Mouse (Mus musculus): ENCODE results near the gene Rnase13. TPM values are rescaled to one million over a fixed set of nuclear protein-coding genes. Genes with fewer than 3 reads are reported as not detected.

Rnase13 gene
- not detected in 2 replicates for polyA plus RNA-seq (2015; fragmentation: Nextera tagmentation; extraction: Ambion mirVana)

DNA sequence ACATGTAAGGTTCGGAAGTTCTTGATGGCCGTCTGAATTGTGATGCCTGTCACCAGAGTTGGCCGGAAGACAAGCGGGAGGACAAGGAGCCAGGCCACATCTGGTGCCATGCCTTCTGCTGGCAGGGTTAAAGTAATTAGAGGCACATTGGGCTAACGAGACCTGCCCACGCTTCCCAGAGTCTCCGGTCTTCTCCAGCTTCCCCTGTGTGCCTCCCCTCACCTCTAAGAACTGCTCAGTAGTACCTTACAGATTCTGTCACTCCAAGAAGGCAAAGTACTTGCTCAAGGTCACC lies at the start of gene Rnase13:
TSS of gene Rnase13 (minus strand) at position 203 of the 295 bp plus-strand sequence.
- H3K4me1 ChIP-seq (replicated peaks), result no peaks in the 10 kb centered on the region
- no peaks in the 10 kb centered on the region for H3K9me3 ChIP-seq (replicated peaks)
- WGBS (ENCODE audit: insufficient replicate concordance), result 71% methylated on average over 7 of the region's 7 CpGs
- H3K4me3 ChIP-seq (replicated peaks), result no peak within 1 kb of the TSS
- H3K4me2 ChIP-seq, result no peak within 1 kb of the TSS
- no peaks in the 10 kb centered on the region for H3K36me3 ChIP-seq (replicated peaks)
- ATAC-seq (ENCODE audit: insufficient read depth), result no peak
- H3K27ac ChIP-seq (replicated peaks), result no peak within 1 kb of the TSS
- H3K27me3 ChIP-seq, result peaks cover 3% of the 10 kb centered on the region; the same call in 1 of the 2 replicates
- no peak within 1 kb of the TSS for H3K9ac ChIP-seq

DNA sequence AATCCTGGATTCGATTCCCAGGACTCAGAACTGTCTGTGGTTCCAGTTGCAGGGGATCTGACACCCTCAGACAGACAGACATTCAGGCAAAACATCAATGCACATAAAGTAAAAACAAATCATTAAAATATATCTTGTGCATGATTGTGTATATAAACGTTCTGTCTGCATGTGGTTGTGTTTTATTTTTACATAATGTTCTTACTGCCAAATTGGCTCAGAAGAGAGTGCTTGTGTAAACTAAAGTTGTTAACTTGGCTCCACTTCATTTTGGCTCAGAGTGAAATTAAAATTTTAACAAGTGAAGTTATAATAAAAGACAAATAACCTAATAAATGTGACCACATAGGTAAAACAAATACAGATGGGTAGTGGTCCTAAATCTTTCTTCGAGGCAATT lies 44.8 kb upstream of the Rnase13 start:
- Histone ChIP-seq H3K4me3 (replicated peaks) (no peak overlapping the region), H3K27me3 (no peaks in the 10 kb centered on the region), H3K9me3 (replicated peaks) (no peaks in the 10 kb centered on the region), H3K4me1 (replicated peaks) (no peaks in the 10 kb centered on the region), H3K27ac (replicated peaks) (no peak overlapping the region), H3K9ac (no peak overlapping the region), H3K4me2 (no peak overlapping the region), H3K36me3 (replicated peaks) (no peaks in the 10 kb centered on the region)
- WGBS (ENCODE audit: insufficient replicate concordance), result 58% methylated on average over 3 of the region's 3 CpGs
- no peak for ATAC-seq (ENCODE audit: insufficient read depth)

DNA sequence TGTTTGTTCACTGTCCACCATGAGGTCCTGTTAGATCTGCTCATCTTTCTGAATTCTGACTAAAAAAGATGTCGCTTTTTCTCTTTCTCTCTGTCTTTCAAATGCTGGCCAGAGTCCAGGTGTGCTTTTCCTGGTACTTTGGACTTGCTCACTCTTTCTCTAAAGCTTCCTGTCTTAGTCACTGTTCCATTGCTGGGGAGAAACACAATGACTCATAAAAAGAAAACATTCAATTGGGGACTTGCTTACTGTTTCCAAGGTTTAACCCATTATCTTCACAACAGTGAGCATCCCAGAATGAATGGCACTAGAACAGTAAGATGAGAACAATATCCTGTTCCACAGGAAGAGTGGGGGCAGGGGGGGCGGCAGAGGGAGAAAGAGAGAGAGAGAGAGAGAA lies 37.7 kb upstream of the Rnase13 start:
- no peak overlapping the region for H3K27ac ChIP-seq (replicated peaks)
- no peaks in the 10 kb centered on the region for H3K9me3 ChIP-seq (replicated peaks)
- no peaks in the 10 kb centered on the region for H3K36me3 ChIP-seq (replicated peaks)
- no peak for ATAC-seq (ENCODE audit: insufficient read depth)
- H3K4me2 ChIP-seq, result no peak overlapping the region
- WGBS (ENCODE audit: insufficient replicate concordance), result 69% methylated on average over 2 of the region's 2 CpGs
- H3K9ac ChIP-seq, result no peak overlapping the region
- no peak overlapping the region for H3K4me3 ChIP-seq (replicated peaks)
- no peaks in the 10 kb centered on the region for H3K4me1 ChIP-seq (replicated peaks)
- H3K27me3 ChIP-seq, result no peaks in the 10 kb centered on the region

DNA sequence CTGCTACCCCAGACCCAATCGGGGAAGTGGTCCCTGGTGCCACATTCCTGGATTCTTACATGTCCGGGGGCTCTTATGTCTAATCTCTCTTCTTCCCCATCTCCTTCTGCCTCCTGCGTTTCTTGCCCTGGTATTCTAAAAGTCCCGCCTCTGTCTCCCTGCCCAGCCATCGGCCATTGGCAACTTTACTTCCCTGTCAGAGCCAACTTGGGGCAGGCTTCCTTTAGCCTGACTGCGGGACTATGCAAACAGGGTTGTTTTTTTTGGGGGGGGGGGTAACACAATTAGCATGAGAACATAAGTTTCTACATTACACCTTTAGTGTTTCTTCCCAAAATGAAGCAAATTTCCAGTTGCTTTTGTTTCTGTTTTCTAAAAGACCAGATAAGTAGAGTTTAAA lies 20.8 kb upstream of the Rnase13 start:
- Histone ChIP-seq H3K4me2 (no peak overlapping the region), H3K4me3 (replicated peaks) (no peak overlapping the region), H3K27ac (replicated peaks) (no peak overlapping the region), H3K27me3 (no peaks in the 10 kb centered on the region), H3K9ac (no peak overlapping the region), H3K36me3 (replicated peaks) (no peaks in the 10 kb centered on the region), H3K4me1 (replicated peaks) (peaks cover 12% of the 10 kb centered on the region), H3K9me3 (replicated peaks) (no peaks in the 10 kb centered on the region)
- WGBS (ENCODE audit: insufficient replicate concordance), result 65% methylated on average over 6 of the region's 6 CpGs
- ATAC-seq (ENCODE audit: insufficient read depth), result no peak

DNA sequence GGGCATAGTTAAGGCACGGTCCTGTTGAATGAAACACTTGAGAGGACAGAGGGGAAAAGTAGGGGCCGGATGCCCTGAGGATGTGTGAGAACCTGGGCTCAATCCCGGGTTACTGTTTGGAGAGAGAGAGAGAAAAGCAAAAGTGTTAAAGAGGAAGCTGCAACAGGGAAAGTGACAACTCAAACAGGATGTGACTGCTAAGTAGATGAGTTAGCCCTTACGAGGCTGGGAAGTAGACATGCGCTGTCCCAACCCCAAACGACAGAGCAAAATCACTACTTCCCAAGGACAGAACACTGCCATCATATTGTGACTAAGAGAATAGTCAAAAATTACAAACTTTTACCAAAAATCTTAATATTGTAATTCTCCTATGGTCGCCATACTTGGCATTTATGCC lies 19.7 kb upstream of the Rnase13 start:
- ATAC-seq (ENCODE audit: insufficient read depth), result no peak
- Histone ChIP-seq H3K4me1 (replicated peaks) (peaks cover 12% of the 10 kb centered on the region), H3K9ac (no peak overlapping the region), H3K27ac (replicated peaks) (no peak overlapping the region), H3K36me3 (replicated peaks) (no peaks in the 10 kb centered on the region), H3K4me2 (no peak overlapping the region), H3K9me3 (replicated peaks) (no peaks in the 10 kb centered on the region), H3K4me3 (replicated peaks) (no peak overlapping the region), H3K27me3 (no peaks in the 10 kb centered on the region)
- 33% methylated on average over 7 of the region's 7 CpGs for whole genome bisulfite sequencing (ENCODE audit: insufficient replicate concordance)

DNA sequence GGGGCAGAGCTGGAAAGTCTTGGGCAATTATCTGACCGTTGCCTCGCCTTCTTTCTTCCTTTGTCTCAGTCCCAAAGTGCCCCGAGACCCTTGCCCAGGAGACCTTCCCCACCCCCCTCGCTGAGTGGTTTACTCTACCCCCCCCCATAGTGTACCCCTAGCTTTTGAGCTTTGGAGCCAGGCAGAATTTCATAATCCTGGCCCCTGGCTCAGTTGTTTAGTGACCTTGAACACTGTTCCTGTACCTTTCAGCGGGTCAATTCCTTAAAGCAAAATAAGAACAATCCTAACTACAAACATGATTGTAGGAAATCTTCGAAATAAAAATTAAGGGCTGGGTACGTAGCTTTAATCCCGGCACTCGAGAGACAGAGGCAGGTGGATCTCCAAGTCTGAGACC lies 19.0 kb upstream of the Rnase13 start:
- Histone ChIP-seq H3K27ac (replicated peaks) (0 out of 2 replicates have a peak overlapping the region, but pooled peaks have one; percentile 11), H3K9me3 (replicated peaks) (no peaks in the 10 kb centered on the region), H3K4me3 (replicated peaks) (no peak overlapping the region), H3K4me1 (replicated peaks) (peaks cover 12% of the 10 kb centered on the region), H3K4me2 (peak overlapping the region; percentile 21; the same call in 1 of the 2 replicates), H3K9ac (no peak overlapping the region), H3K27me3 (no peaks in the 10 kb centered on the region), H3K36me3 (replicated peaks) (no peaks in the 10 kb centered on the region)
- 47% methylated on average over 9 of the region's 9 CpGs for WGBS (ENCODE audit: insufficient replicate concordance)
- peak; percentile 56; the same call in 1 of the 2 replicates for ATAC-seq (ENCODE audit: insufficient read depth)

DNA sequence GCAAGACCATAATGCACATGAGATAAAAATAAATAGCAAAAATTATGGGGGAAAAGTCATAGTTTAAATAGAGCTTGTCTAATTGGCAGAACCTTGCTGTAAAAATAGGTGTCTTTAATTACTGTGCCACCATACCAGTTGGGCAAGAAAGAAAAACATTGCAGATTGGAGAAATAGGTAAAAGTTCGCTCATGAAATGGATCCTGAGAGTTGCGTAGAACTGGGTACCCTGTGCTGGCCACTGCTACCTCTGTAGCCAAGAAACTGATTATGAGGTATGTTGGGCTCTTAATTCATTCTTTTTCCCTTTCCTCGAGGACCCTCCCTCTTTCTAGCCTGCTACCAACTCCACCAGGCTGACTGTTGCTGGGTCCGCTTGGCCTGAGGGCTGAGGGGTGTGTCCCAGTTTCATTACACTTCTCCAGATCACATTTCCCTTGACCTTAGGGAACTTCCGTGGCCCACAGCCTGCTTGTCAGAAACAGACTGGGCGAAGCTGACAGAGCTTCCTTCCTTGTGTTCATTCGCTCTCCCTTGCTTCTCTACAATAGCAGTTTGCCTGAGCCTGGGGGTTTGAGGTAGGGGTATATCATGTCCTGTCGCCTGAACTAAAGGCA lies 18.5 kb upstream of the Rnase13 start:
- 35% methylated on average over 8 of the region's 8 CpGs for WGBS (ENCODE audit: insufficient replicate concordance)
- H3K4me3 ChIP-seq (replicated peaks), result no peak overlapping the region
- no peaks in the 10 kb centered on the region for H3K27me3 ChIP-seq
- H3K4me2 ChIP-seq, result peak overlapping the region; percentile 21; the same call in 1 of the 2 replicates
- no peak for ATAC-seq (ENCODE audit: insufficient read depth)
- no peaks in the 10 kb centered on the region for H3K9me3 ChIP-seq (replicated peaks)
- H3K36me3 ChIP-seq (replicated peaks), result no peaks in the 10 kb centered on the region
- peaks cover 12% of the 10 kb centered on the region for H3K4me1 ChIP-seq (replicated peaks)
- no peak overlapping the region for H3K9ac ChIP-seq
- H3K27ac ChIP-seq (replicated peaks), result 0 out of 2 replicates have a peak overlapping the region, but pooled peaks have one; percentile 11

DNA sequence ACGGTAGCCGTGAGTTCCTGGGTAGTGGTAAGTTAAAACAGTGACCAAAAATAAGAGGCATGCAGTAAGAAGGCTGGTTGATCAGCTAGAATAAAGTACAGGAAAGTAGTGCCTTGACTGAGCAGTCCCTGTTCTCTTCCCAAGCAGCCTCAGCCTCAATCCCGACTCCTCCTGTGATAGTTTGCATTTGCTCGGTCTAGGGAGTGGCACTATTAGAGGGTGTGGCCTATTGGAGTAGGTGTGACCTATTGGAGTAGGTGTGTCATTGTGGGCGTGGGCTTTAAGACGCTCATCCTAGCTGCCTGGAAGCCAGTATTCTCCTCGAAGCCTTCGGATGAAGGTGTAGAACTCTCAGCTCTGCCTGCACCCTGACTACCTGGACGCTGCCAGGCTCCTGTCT lies 16.4 kb upstream of the Rnase13 start:
- Histone ChIP-seq H3K27me3 (no peaks in the 10 kb centered on the region), H3K4me3 (replicated peaks) (no peak overlapping the region), H3K36me3 (replicated peaks) (no peaks in the 10 kb centered on the region), H3K27ac (replicated peaks) (no peak overlapping the region), H3K9ac (no peak overlapping the region), H3K4me2 (no peak overlapping the region), H3K4me1 (replicated peaks) (peaks cover 12% of the 10 kb centered on the region), H3K9me3 (replicated peaks) (no peaks in the 10 kb centered on the region)
- ATAC-seq (ENCODE audit: insufficient read depth), result no peak
- 74% methylated on average over 9 of the region's 9 CpGs for WGBS (ENCODE audit: insufficient replicate concordance)

DNA sequence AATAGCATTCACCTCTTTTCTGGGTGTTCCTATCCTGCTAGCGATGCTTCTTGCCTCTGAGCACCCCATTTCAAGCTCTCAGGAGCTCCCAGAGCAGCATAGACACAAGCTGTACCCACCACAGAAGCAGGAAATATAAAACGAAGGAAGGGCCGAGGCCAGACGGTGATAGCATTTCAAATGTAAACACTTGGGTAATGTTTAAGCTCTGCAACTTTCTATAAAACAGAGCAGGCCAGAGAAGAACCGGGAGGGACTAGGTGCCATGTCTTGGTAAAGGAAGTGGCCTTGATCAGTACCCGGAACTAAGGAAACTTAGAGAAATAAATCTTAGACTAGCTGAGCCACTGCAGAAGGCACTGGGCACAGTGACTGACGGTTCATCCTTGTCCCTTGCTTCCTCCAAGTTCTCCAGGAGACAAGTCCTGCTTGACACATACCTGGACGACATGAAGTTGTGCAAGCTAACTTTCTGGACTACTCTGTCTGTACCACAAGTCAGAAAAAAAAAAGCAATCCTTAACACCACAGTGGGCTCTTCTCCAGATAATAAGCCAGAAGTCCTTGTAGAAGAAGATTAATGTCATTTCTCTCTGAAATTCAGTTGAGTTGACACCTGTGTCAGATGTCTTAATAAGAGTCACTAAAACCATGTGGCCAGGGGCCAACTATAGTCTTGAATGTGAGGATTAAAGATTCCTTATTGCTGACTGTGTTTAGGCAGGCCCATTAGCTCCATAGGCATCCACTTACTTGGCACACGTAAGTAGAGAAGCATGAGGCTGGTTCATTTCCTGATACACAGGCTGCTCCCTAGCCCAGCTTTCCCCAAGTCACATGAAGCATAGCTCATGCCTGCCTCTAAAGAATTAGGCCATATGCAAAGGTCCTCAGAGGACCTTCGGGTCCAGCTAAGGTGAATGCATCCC lies 9.8 kb upstream of the Rnase13 start:
- Histone ChIP-seq H3K27ac (replicated peaks) (no peak overlapping the region), H3K4me3 (replicated peaks) (no peak overlapping the region), H3K9ac (no peak overlapping the region), H3K4me1 (replicated peaks) (peaks cover 3% of the 10 kb centered on the region), H3K4me2 (no peak overlapping the region), H3K27me3 (no peaks in the 10 kb centered on the region), H3K36me3 (replicated peaks) (no peaks in the 10 kb centered on the region), H3K9me3 (replicated peaks) (no peaks in the 10 kb centered on the region)
- no peak; the same call in 1 of the 2 replicates for ATAC-seq (ENCODE audit: insufficient read depth)
- 39% methylated on average over 10 of the region's 10 CpGs for WGBS (ENCODE audit: insufficient replicate concordance)

DNA sequence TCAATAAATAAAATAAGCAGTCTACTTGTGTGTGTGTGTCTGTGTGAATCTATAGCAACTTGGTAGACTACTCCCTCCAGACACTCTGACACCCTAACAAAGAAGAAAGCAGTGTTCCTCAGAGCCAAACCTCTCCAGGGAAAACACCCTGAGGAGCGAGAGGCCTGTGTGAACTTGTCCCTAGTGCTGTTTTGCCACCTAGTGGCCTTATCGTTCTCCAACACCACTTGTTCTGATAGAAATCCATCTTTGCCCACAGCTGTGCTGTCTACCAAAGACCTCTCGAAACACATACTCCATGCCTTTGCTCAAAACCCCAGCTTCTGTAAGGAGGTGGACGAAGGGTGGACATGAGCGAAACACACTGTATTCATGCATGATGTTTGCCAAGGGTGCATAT lies 8.3 kb upstream of the Rnase13 start:
- H3K4me1 ChIP-seq (replicated peaks), result peaks cover 3% of the 10 kb centered on the region
- no peak overlapping the region for H3K9ac ChIP-seq
- H3K27me3 ChIP-seq, result no peaks in the 10 kb centered on the region
- 24% methylated on average over 5 of the region's 5 CpGs for WGBS (ENCODE audit: insufficient replicate concordance)
- H3K27ac ChIP-seq (replicated peaks), result no peak overlapping the region
- ATAC-seq (ENCODE audit: insufficient read depth), result no peak
- no peak overlapping the region for H3K4me2 ChIP-seq
- no peaks in the 10 kb centered on the region for H3K9me3 ChIP-seq (replicated peaks)
- no peaks in the 10 kb centered on the region for H3K36me3 ChIP-seq (replicated peaks)
- no peak overlapping the region for H3K4me3 ChIP-seq (replicated peaks)

DNA sequence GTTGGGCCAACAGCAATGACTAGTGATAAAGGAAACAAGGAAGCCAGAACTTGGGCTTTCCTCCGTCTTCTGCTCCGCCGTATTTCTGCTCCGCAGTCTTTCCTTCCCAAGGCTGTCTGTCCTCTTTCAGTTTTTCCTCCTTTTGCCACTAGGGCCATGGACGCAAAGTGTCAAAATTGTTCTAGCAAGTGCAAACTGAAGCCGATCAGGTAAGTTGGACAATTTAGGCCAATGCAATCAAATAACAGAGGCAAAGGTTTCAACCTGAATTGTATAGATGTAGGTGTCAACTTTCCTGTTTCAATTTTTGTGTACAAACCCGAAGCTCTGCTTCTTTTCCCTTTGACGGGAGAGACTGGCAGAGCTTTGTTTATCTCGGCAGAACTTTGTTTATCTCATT lies 7.4 kb upstream of the Rnase13 start:
- peaks cover 3% of the 10 kb centered on the region for H3K4me1 ChIP-seq (replicated peaks)
- H3K4me2 ChIP-seq, result no peak overlapping the region
- no peaks in the 10 kb centered on the region for H3K9me3 ChIP-seq (replicated peaks)
- no peak overlapping the region for H3K27ac ChIP-seq (replicated peaks)
- no peaks in the 10 kb centered on the region for H3K27me3 ChIP-seq
- H3K9ac ChIP-seq, result no peak overlapping the region
- ATAC-seq (ENCODE audit: insufficient read depth), result no peak
- H3K36me3 ChIP-seq (replicated peaks), result no peaks in the 10 kb centered on the region
- no peak overlapping the region for H3K4me3 ChIP-seq (replicated peaks)
- 57% methylated on average over 9 of the region's 9 CpGs for WGBS (ENCODE audit: insufficient replicate concordance)

Measured in liver, embryonic 15.5 days (tissue).